Mouse (Mus musculus) megakaryocyte, embryonic 14.5 days (primary cell): Measurements from ENCODE around the gene Pygo2. TPM values are rescaled to one million over a fixed set of nuclear protein-coding genes. Genes with fewer than 3 reads are reported as not detected.

Experiments
- H3K27me3 ChIP-seq: replicated peaks from 2 replicates; pipeline ENCODE3; 2012; ENCODE audit warnings: inconsistent platforms
- H3K36me3 ChIP-seq: replicated peaks from 2 replicates; pipeline ENCODE3; 2012; ENCODE audit warnings: low read length, inconsistent platforms, mixed read lengths
- H3K4me1 ChIP-seq: 2 replicates; pipeline ENCODE4 v1.6.1; 2012; ENCODE audit warnings: inconsistent platforms
- H3K4me3 ChIP-seq: replicated peaks from 2 replicates; pipeline ENCODE3; 2012; ENCODE audit warnings: moderate library complexity, mild to moderate bottlenecking, inconsistent platforms
- H3K9me3 ChIP-seq: 2 replicates; pipeline ENCODE4 v1.6.1; 2012; ENCODE audit warnings: inconsistent platforms
- FLI1 ChIP-seq: IDR thresholded peaks from 2 replicates; pipeline ENCODE4 v1.6.1; 2012; ENCODE audit warnings: low read length, inconsistent platforms, mixed read lengths
- GATA1 ChIP-seq: IDR thresholded peaks from 3 replicates; pipeline ENCODE4 v1.6.1; 2012; ENCODE audit warnings: mixed read lengths, low read length, inconsistent platforms, borderline replicate concordance
- polyA plus RNA-seq: library from polyadenylated mRNA; stranded (reverse); fragments of >175 nt; gene quantifications from 2 replicates; pipeline ENCODE4 v1.2.3, GENCODE M21; 2012; ENCODE audit warnings: low replicate concordance; ENCODE audit not compliant: insufficient read depth

The Pygo2 gene
- polyA plus RNA-seq, 1 experiment = 35.3 TPM

GRCm38 (mm10) chr3:89432606-89433005, 2.6 kb downstream of the Pygo2 start:
- TF ChIP-seq FLI1 (no peak), GATA1 (no peak)
- Histone ChIP-seq H3K4me3 (no peak overlapping the region), H3K4me1 (peaks cover 50% of the 10 kb centered on the region), H3K27me3 (no peaks in the 10 kb centered on the region), H3K9me3 (no peaks in the 10 kb centered on the region), H3K36me3 (peaks cover 46% of the 10 kb centered on the region)

GRCm38 (mm10) chr3:89434532-89434931, 4.5 kb downstream of the Pygo2 start:
- H3K27me3 ChIP-seq = no peaks in the 10 kb centered on the region
- H3K4me3 ChIP-seq = no peak overlapping the region
- H3K4me1 ChIP-seq = peaks cover 65% of the 10 kb centered on the region
- H3K9me3 ChIP-seq = no peaks in the 10 kb centered on the region
- TF ChIP-seq GATA1 (no peak), FLI1 (no peak)
- H3K36me3 ChIP-seq = peaks cover 39% of the 10 kb centered on the region

DNA sequence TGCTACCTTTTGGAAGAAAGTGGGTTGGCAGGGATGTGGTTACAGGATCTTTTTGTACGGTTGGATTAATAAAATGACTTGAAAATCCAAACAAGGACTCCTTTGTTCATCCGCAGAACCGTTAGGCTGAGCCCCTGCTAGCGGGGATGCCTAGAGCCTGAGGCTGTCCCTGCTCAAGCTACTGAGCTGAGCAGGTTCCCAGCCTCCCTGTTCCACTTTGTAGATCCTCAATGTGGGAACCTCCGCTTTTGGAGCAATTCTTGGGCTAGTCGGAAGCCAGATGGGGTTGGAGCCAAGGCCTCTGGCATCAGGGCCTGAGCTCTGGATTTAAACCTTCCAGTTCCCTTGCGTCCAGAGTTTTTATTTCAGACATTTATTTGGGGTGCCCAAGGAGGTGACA, 5.0 kb downstream of the Pygo2 start:
- peaks cover 66% of the 10 kb centered on the region for H3K4me1 ChIP-seq
- TF ChIP-seq FLI1 (no peak), GATA1 (no peak)
- H3K9me3 ChIP-seq = no peaks in the 10 kb centered on the region
- H3K36me3 ChIP-seq = peaks cover 44% of the 10 kb centered on the region
- no peak overlapping the region for H3K4me3 ChIP-seq
- no peaks in the 10 kb centered on the region for H3K27me3 ChIP-seq

DNA sequence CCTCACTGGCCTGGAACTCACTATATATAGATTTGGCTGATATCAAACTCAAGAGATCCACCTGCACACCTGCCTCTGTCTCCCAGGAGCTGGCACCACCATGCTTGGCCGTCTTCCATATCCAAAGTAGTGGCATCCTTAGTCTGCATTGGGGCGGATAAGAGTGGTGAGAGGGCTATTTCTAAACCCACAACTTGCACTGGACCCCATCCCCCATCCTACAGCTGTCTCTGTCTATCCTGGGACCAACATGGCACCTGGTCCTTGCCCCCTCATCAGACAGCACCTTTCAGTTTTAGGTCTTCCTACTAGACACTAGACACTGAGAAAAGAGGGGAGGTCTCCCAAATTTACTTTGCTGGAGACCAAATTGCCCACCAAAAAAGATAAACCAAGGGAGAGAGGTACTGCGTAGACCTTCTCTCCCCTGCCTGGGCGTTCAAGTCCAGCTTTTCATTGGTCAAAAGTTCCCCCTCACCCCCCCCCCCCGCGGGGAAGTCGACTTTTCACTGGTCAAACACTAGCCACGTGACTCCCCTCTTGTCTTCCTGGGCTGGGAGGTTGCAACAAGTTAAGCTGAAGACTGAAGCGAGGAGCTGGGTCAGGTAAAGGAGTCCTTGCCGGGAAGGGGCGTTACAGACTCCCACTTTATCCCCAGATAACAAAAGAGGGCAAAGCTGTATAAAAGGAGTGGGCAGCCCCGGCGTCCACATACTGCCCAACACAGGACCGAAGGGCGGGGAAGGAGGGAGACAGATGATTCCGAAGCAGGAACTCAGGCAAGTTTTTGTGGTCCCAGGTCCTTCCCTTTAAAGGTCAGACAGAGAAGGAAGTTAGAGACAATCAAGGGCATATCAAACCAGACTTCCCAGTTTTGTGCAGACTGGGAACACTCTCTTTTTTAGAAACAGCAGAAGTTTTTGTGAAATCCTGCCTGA, 6.4 kb downstream of the Pygo2 start, which contains the start of gene Pbxip1:
TSS of gene Pbxip1 (plus strand) at position 531 of the 938 bp plus-strand sequence.
- TF ChIP-seq GATA1 (no peak), FLI1 (no peak)
- Histone ChIP-seq H3K27me3 (no peaks in the 10 kb centered on the region), H3K9me3 (no peaks in the 10 kb centered on the region), H3K36me3 (peaks cover 56% of the 10 kb centered on the region), H3K4me1 (peaks cover 63% of the 10 kb centered on the region), H3K4me3 (peak within 1 kb of the TSS; percentile 93)

- TF ChIP-seq FLI1 (no peak), GATA1 (no peak)
- Histone ChIP-seq H3K4me3 (peak overlapping the region; percentile 93), H3K4me1 (peaks cover 58% of the 10 kb centered on the region), H3K27me3 (no peaks in the 10 kb centered on the region), H3K9me3 (no peaks in the 10 kb centered on the region), H3K36me3 (peaks cover 58% of the 10 kb centered on the region)
These were observed 7.3 kb downstream of the Pygo2 start for GRCm38 (mm10) chr3:89437269-89437668.

- TF ChIP-seq GATA1 (no peak), FLI1 (no peak)
- Histone ChIP-seq H3K27me3 (no peaks in the 10 kb centered on the region), H3K9me3 (no peaks in the 10 kb centered on the region), H3K4me3 (no peak overlapping the region), H3K4me1 (peaks cover 45% of the 10 kb centered on the region), H3K36me3 (peaks cover 63% of the 10 kb centered on the region)
These were observed 10.7 kb downstream of the Pygo2 start for GRCm38 (mm10) chr3:89440691-89441090.

DNA sequence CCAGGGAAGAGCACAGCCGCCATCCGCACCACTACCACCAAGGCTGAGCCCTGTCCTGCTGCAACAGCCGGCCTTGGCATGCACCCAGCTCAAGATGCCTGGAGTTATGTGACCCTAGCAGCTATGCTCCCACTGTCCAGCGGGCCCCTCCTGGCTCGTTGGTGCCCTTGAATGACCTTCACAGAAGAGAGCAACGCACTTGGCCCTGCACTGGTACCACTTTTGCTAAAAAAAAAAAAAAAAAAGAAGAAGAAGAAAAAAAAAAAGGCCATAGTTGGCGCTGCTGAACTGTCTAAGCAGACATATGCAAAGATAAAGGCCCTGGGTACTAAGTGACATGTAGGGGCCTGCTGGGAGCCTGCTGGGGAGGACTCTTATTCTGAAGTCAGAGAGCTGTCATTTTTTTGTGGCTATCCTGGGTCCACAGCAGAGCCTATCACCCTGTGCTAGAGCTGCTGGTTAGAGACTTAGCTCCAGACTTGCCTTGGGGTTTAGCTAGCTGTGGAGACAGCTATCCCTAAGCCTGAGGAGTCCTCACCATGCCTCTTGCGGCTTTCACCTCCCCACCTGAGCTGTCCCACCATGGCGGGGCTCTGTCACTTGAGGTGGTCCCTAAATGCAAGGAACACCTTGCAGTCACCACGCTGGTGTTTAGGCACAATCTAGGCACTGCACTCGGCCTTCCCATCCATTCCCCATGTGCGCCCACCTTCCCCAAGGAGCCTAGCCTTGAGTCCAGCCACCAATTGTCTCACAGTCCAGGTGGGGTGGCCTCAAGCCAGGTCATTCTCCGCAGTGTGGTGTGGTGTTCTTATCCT, 18.9 kb downstream of the Pygo2 start:
- H3K36me3 ChIP-seq = peaks cover 56% of the 10 kb centered on the region
- H3K4me1 ChIP-seq = peaks cover 57% of the 10 kb centered on the region
- H3K4me3 ChIP-seq = peak overlapping the region; percentile 87
- no peak for TF ChIP-seq FLI1
- no peak for TF ChIP-seq GATA1
- no peaks in the 10 kb centered on the region for H3K27me3 ChIP-seq
- H3K9me3 ChIP-seq = no peaks in the 10 kb centered on the region

DNA sequence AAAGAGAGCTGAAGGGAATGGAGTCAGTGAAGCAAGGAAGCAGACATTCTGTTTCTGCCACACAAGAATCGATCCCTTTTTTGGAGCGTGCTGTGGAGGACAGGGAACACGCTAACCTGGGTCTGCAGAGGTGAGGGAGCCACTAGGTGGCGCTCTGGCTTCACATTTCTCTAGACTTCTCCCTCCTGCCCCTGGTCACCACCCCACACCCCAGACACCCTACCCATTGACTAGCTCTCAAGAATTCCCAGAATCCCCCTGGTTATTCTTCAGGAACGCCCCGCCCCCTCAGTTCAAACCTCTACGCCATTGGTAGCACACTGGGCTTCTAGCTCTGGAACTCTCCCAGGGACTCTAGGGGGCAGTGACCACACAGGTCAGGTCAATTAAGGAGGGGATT, 19.5 kb downstream of the Pygo2 start:
- Histone ChIP-seq H3K27me3 (no peaks in the 10 kb centered on the region), H3K4me1 (peaks cover 59% of the 10 kb centered on the region), H3K4me3 (peak overlapping the region; percentile 87), H3K9me3 (no peaks in the 10 kb centered on the region), H3K36me3 (peaks cover 50% of the 10 kb centered on the region)
- TF ChIP-seq GATA1 (no peak), FLI1 (no peak)

DNA sequence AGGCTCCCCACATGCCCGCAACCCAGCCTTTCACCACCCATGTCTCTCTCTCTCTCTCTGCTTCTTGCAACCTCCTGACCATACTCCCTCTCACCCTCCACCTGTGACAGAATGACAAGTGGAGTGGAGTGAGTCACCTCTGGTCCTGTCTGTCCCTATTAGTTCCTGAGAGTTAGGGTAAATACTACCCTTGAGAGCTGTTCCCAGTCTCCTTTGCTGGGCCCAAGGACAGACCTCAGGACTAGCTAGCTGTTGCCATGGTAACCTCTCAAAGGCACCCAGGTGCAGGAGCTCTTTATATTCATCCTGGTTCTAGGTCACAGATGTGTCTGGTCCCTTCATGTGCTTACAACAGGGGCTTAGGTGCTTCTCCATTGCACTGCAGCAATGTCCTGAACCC, 21.9 kb downstream of the Pygo2 start:
- TF ChIP-seq FLI1 (no peak), GATA1 (no peak)

DNA sequence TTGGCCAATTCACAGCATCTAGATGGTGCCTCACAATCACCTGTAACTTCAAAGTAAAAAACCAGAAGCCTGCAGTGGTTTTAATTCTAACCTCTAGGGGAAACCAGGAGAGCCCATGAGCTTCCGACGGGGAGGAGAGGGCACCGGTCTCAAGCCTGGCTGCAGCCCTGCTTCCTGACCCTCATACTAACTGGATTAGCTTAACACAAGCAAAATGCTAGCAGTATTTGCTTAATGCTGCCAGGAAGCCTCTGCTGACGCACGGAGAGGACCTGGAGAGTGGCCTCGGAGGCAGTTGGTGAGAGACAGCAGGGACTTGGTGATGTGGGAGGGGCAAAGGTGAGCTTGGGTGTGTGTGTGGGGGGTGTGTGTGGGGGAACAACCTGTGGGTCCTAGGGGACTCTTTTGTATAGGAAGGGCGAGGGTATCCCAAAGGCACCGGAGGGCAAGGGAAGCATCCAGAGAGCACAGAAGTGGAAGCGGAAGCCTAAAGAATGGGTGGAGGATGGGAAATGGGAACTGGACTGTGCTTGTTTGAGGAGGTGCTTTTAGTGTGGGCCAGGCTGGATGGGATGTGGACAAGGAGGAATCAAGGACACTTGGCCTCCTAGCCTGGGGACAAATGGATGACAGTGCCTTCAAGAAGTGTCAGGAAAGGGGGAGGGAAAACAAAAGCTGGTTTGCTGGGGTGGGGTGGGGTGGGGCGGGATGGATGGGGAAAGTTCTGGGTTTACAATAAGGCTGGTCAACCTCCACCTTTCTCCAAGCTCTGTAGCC, 24.6 kb downstream of the Pygo2 start, which contains the start of gene Pmvk:
TSS of gene Pmvk (plus strand) at position 141 of the 777 bp plus-strand sequence.
- Histone ChIP-seq H3K36me3 (peaks cover 3% of the 10 kb centered on the region), H3K9me3 (no peaks in the 10 kb centered on the region), H3K4me1 (peaks cover 83% of the 10 kb centered on the region), H3K4me3 (no peak within 1 kb of the TSS), H3K27me3 (no peaks in the 10 kb centered on the region)
- TF ChIP-seq FLI1 (no peak), GATA1 (no peak)

More for the DNA sequence above, 21.9 kb downstream of the Pygo2 start:
- H3K4me3 ChIP-seq = no peak overlapping the region
- H3K27me3 ChIP-seq = no peaks in the 10 kb centered on the region
- H3K9me3 ChIP-seq = no peaks in the 10 kb centered on the region
- peaks cover 81% of the 10 kb centered on the region for H3K4me1 ChIP-seq
- H3K36me3 ChIP-seq = peaks cover 26% of the 10 kb centered on the region
